Mouse (Mus musculus) intestine, embryonic 14.5 days (tissue): ENCODE results near the gene Pbp2. TPM values are rescaled to one million over a fixed set of nuclear protein-coding genes. Genes with fewer than 3 reads are reported as not detected.

Experiments used
- ATAC-seq: fragments of 200-750 bp; cut with Nextera tagmentation; replicated peaks from 2 replicates; pipeline ENCODE4 v1.8.0; 2017; ENCODE audit warnings: low read depth, moderate number of reproducible peaks, moderate TSS enrichment, moderate library complexity; ENCODE audit not compliant: low FRiP score, low TSS enrichment
- DNase-seq: peaks from one replicate; pipeline ENCODE4 v3.0.0-alpha.2; 2018; ENCODE audit warnings: low spot score
- H3K27ac ChIP-seq: fragments of 300-500 bp; sonication (generic); 2 replicates; pipeline ENCODE4 v1.5.1; 2014; ENCODE audit warnings: low read depth, mild to moderate bottlenecking, control low read depth
- H3K27me3 ChIP-seq: fragments of 300-500 bp; sonication (generic); replicated peaks from 2 replicates; pipeline ENCODE4 v1.6.1; 2014; ENCODE audit warnings: low read length, control low read depth; ENCODE audit not compliant: control insufficient read depth, insufficient read depth
- H3K36me3 ChIP-seq: fragments of 300-500 bp; sonication (generic); 2 replicates; pipeline ENCODE4 v1.6.1; 2014; ENCODE audit warnings: low read length, control low read depth; ENCODE audit not compliant: control insufficient read depth, insufficient read depth
- H3K4me1 ChIP-seq: fragments of 300-500 bp; sonication (generic); replicated peaks from 2 replicates; pipeline ENCODE4 v1.6.1; 2014; ENCODE audit warnings: low read length, control low read depth, mixed read lengths; ENCODE audit not compliant: control insufficient read depth, insufficient read depth
- H3K4me2 ChIP-seq: fragments of 300-500 bp; sonication (generic); 2 replicates; pipeline ENCODE4 v1.6.1; 2014; ENCODE audit warnings: low read length
- H3K4me3 ChIP-seq: fragments of 300-500 bp; sonication (generic); 2 replicates; pipeline ENCODE4 v1.5.1; 2014; ENCODE audit warnings: low read depth, low read length, control low read depth, mixed read lengths
- H3K9ac ChIP-seq: fragments of 300-500 bp; sonication (generic); 2 replicates; pipeline ENCODE4 v1.6.1; 2014; ENCODE audit warnings: mild to moderate bottlenecking, low read length
- H3K9me3 ChIP-seq: fragments of 300-500 bp; sonication (generic); 2 replicates; pipeline ENCODE4 v1.6.1; 2016; ENCODE audit warnings: low read length, control low read depth; ENCODE audit not compliant: control insufficient read depth
- WGBS: fragments of 180-500 bp; shearing (Covaris S2); extraction: QIAGEN DNeasy Blood & Tissue Kit; methylation state at CpG from one replicate; pipeline ENCODE4 v1.1.7; 2014; 5-methylcytosine and 5-hydroxymethylcytosine counted together
- polyA plus RNA-seq: library from polyadenylated mRNA; unstranded; fragments of >200 nt; fragmentation: Nextera tagmentation; extraction: Ambion mirVana; gene quantifications from 2 replicates; pipeline ENCODE4 v1.2.1, GENCODE M21; 2014

Gene Pbp2
- polyA plus RNA-seq, 1 experiment from 2014 or later, result 0.32 TPM

- H3K4me2 ChIP-seq, result no peak overlapping the region
- no peak overlapping the region for H3K4me3 ChIP-seq
- no peaks in the 10 kb centered on the region for H3K9me3 ChIP-seq
- H3K27me3 ChIP-seq, result no peaks in the 10 kb centered on the region
- WGBS, result 67% methylated on average over 17 of the region's 17 CpGs
- H3K9ac ChIP-seq, result no peak overlapping the region
- H3K36me3 ChIP-seq, result no peaks in the 10 kb centered on the region
- no peaks in the 10 kb centered on the region for H3K4me1 ChIP-seq
- H3K27ac ChIP-seq, result no peak overlapping the region
- no peak for DNase-seq
- ATAC-seq, result no peak
These were observed 13.9 kb downstream of the Pbp2 start for GRCm38 (mm10) chr6:135296267-135296666.

DNA sequence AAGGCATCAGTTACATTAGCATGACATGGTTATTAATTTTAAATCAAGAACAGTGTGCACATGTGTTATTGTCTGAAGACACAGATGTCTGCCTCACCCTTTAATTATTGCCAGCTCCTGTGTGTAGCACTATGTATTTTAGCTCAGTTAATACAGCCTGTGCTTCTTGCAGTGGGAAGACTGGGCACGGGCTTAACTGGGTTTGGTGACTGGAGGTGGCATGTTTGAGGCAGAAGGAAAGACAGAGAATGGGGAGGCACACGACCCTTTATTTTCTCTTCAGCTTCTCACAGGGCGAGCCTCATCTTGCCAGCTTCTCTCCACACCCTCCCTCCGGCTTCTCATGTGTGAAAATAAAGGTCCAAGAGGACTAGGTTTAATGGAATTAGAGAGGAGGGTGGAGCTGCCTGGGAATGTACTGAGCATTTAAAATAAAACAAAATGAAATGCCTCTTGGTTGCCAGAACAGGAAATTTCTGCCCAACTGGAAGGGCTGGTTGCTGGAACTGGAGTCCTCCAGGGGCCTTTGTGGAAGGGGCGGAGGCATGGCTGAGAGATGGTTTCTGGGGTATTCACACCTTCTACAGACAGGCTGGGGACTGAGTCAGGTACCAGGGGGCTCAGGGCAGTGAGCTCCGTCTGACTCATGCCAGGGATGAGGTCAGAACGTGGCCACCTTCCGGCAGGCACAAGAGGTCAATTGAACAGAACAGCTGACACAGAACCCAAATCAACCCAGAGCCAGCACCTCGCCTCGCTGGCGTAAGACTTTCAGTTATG is 14.9 kb downstream of the Pbp2 start:
- Histone ChIP-seq H3K4me3 (no peak overlapping the region), H3K27ac (no peak overlapping the region), H3K9me3 (no peaks in the 10 kb centered on the region), H3K9ac (no peak overlapping the region), H3K4me1 (no peaks in the 10 kb centered on the region), H3K36me3 (no peaks in the 10 kb centered on the region), H3K4me2 (no peak overlapping the region), H3K27me3 (no peaks in the 10 kb centered on the region)
- ATAC-seq (no peak), DNase-seq (no peak)
- 68% methylated on average over 11 of the region's 11 CpGs for WGBS

DNA sequence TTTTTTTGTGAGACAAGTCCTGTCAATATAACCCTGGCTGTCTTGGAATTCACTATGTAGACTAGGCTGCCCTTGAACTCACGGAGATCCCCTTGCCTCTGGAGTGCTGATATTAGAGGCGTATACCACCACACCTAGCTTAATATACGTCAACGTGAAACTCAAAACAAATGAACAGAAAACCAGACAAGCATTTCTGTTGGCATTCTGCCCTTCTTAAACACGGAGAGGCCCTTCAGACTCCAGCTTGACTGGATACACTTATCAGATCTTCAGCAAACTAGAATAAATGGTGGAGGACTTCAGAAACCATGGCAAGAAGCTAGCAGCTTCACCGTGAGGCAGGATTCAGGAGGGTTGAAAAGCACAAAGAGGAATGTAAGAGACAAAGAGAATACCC is 16.1 kb downstream of the Pbp2 start:
- ATAC-seq (no peak), DNase-seq (no peak)
- WGBS, result 62% methylated on average over 6 of the region's 6 CpGs
- Histone ChIP-seq H3K9ac (no peak overlapping the region), H3K27me3 (no peaks in the 10 kb centered on the region), H3K4me3 (no peak overlapping the region), H3K4me1 (no peaks in the 10 kb centered on the region), H3K27ac (no peak overlapping the region), H3K9me3 (no peaks in the 10 kb centered on the region), H3K36me3 (no peaks in the 10 kb centered on the region), H3K4me2 (no peak overlapping the region)

DNA sequence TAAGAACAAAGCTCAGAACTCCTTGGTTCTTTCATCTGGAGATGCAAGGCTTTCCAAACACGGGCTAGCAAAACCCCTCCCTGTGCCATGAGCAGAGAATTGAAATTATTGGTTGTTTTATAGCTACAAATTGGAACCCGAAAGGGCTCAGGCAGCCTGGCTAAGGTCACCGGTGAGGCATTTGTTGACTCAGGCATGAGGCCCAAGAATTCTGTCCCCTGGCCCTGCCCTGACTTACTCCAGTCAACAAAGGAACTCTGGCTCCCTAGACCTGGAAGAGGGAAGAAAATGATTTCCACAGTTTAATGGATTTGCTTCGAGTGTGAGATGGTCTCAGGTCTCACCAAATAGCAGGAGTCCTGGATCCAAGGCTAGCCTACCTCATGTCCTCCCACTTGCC is 17.8 kb downstream of the Pbp2 start:
- Histone ChIP-seq H3K4me1 (no peaks in the 10 kb centered on the region), H3K27ac (no peak overlapping the region), H3K27me3 (no peaks in the 10 kb centered on the region), H3K4me2 (no peak overlapping the region), H3K4me3 (no peak overlapping the region), H3K36me3 (no peaks in the 10 kb centered on the region), H3K9ac (no peak overlapping the region), H3K9me3 (no peaks in the 10 kb centered on the region)
- DNase-seq (no peak), ATAC-seq (no peak)
- WGBS, result 57% methylated on average over 4 of the region's 4 CpGs

GRCm38 (mm10) chr6:135279856-135280255 is 30.3 kb downstream of the Pbp2 start:
- H3K9me3 ChIP-seq, result no peaks in the 10 kb centered on the region
- H3K4me1 ChIP-seq, result no peaks in the 10 kb centered on the region
- H3K36me3 ChIP-seq, result no peaks in the 10 kb centered on the region
- H3K4me3 ChIP-seq, result no peak overlapping the region
- DNase-seq (no peak), ATAC-seq (no peak)
- H3K4me2 ChIP-seq, result no peak overlapping the region
- WGBS, result 21% methylated on average over 10 of the region's 10 CpGs
- H3K27me3 ChIP-seq, result no peaks in the 10 kb centered on the region
- H3K9ac ChIP-seq, result no peak overlapping the region
- H3K27ac ChIP-seq, result no peak overlapping the region

- Histone ChIP-seq H3K4me1 (no peaks in the 10 kb centered on the region), H3K36me3 (no peaks in the 10 kb centered on the region), H3K27me3 (no peaks in the 10 kb centered on the region), H3K4me3 (no peak overlapping the region), H3K27ac (no peak overlapping the region), H3K9me3 (no peaks in the 10 kb centered on the region), H3K9ac (no peak overlapping the region), H3K4me2 (no peak overlapping the region)
- WGBS, result 46% methylated on average over 5 of the region's 5 CpGs
- ATAC-seq, result no peak
- DNase-seq, result no peak
These were observed 30.9 kb downstream of the Pbp2 start for GRCm38 (mm10) chr6:135279286-135279685.

DNA sequence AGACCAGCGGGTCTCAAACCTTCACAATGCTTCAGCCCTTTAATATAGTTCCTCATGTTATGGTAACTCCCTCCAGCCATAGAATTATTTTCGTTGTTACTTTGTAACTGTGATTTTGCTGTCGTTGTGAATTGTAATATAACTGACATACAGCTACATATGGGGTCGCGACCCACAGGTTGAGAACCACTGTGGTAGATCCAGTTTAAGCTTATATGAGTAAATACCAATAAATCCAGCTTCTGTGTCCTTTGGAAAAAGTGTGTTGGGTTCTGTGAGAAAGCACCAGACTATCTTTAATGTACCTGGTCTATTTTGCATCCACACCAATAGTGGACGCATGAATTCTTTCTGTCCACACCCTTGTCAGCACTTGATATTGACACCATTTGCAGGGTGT is 31.9 kb downstream of the Pbp2 start:
- Histone ChIP-seq H3K9me3 (no peaks in the 10 kb centered on the region), H3K36me3 (no peaks in the 10 kb centered on the region), H3K4me1 (no peaks in the 10 kb centered on the region), H3K4me2 (no peak overlapping the region), H3K27me3 (no peaks in the 10 kb centered on the region), H3K27ac (no peak overlapping the region), H3K9ac (no peak overlapping the region), H3K4me3 (no peak overlapping the region)
- no peak for ATAC-seq
- WGBS, result 79% methylated on average over 6 of the region's 6 CpGs
- DNase-seq, result no peak

- Histone ChIP-seq H3K36me3 (no peaks in the 10 kb centered on the region), H3K9me3 (no peaks in the 10 kb centered on the region), H3K4me3 (no peak overlapping the region), H3K4me2 (no peak overlapping the region), H3K4me1 (no peaks in the 10 kb centered on the region), H3K9ac (no peak overlapping the region), H3K27ac (no peak overlapping the region), H3K27me3 (no peaks in the 10 kb centered on the region)
- ATAC-seq, result no peak; the same call in 1 of the 2 replicates
- WGBS, result 71% methylated on average over 6 of the region's 6 CpGs
- no peak for DNase-seq
These were observed 33.5 kb downstream of the Pbp2 start for GRCm38 (mm10) chr6:135276474-135277295.
